Mouse (Mus musculus): ENCODE data around the gene Olfr157. TPM values are rescaled to one million over a fixed set of nuclear protein-coding genes. Genes with fewer than 3 reads are reported as not detected.
"Not testable (repeated sequence)": the region's sequence is repeated elsewhere in the genome, so short reads cannot be mapped to it uniquely, and the experiment has no call there.

Gene Olfr157
- polyA plus RNA-seq, 1 experiment from 2014 or later = not detected

DNA sequence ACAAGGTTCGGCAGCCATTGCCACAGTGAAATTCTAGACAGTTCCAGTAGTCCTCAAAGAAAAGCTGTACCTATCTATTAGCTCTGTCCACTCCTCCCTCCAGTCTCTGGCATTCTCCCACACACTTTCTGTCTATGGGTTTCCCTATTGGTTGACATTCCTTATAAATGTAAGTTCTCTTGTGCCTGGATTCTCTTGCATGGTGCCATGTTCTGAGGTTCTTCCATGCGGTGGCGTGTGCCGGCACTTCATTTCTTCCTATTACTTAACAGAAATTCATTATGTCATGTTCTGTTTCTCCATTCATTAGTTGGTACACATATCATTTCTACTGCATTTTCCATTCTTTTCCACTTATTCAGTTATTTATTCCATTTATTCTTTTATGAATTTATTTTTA lies 11.2 kb downstream of the Olfr157 start:
- H3K27ac ChIP-seq (ENCODE audit: low read depth, low read length) = no peak overlapping the region
- no peaks in the 10 kb centered on the region for H3K27me3 ChIP-seq (ENCODE audit: control insufficient read depth, insufficient read depth, low read length)
- no peak overlapping the region for H3K4me3 ChIP-seq (ENCODE audit: low read depth, low read length)
- ATAC-seq (ENCODE audit: low FRiP score) (no peak), DNase-seq (ENCODE audit: low spot score, missing footprints) (peak; percentile 74)
- H3K4me1 ChIP-seq (ENCODE audit: control insufficient read depth, insufficient read depth, low read length) = no peaks in the 10 kb centered on the region
- WGBS = 96% methylated on average over 4 of the region's 4 CpGs
- H3K9me3 ChIP-seq (ENCODE audit: control insufficient read depth, low read length) = no peaks in the 10 kb centered on the region
- H3K4me2 ChIP-seq = no peak overlapping the region
- H3K36me3 ChIP-seq (ENCODE audit: control insufficient read depth, insufficient read depth, low read length) = no peaks in the 10 kb centered on the region
- H3K9ac ChIP-seq (ENCODE audit: low read length) = no peak overlapping the region

DNA sequence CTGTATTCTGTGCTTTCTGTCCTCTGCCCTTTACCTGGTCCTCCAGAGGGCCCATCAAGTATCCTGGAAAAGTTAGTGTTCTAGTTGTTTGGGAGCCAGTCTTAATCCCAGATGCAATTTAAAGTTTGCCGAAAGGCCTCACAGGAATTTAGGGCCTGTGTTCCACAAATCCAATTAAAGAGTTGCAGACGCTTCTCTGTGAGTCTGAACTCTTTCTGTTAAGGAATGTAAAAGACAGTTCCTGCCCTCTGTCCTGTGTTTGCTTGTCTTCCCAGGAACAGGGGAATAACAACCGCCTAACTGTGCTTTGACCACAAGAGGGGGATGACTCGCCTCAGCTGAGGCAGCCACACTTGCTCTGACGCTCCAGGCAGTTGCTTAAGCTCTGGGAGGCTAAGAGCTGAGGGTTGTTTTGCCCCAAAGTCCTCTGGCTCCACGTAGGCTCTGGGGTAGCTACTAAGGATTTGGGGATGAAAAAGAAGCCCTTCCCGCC lies 16.1 kb downstream of the Olfr157 start, which contains the start of gene Olfr156:
Gene Olfr156 (minus strand): TSS at position 51 of the 493 bp plus-strand sequence.
- DNase-seq (ENCODE audit: low spot score, missing footprints) (peak; percentile 80), ATAC-seq (ENCODE audit: low FRiP score) (no peak)
- Histone ChIP-seq H3K27me3 (ENCODE audit: control insufficient read depth, insufficient read depth, low read length) (no peaks in the 10 kb centered on the region), H3K27ac (ENCODE audit: low read depth, low read length) (no peak within 1 kb of the TSS), H3K4me2 (no peak within 1 kb of the TSS), H3K4me1 (ENCODE audit: control insufficient read depth, insufficient read depth, low read length) (no peaks in the 10 kb centered on the region), H3K9me3 (ENCODE audit: control insufficient read depth, low read length) (no peaks in the 10 kb centered on the region), H3K9ac (ENCODE audit: low read length) (no peak within 1 kb of the TSS), H3K4me3 (ENCODE audit: low read depth, low read length) (no peak within 1 kb of the TSS), H3K36me3 (ENCODE audit: control insufficient read depth, insufficient read depth, low read length) (no peaks in the 10 kb centered on the region)
- 12% methylated on average over 7 of the region's 7 CpGs for WGBS

DNA sequence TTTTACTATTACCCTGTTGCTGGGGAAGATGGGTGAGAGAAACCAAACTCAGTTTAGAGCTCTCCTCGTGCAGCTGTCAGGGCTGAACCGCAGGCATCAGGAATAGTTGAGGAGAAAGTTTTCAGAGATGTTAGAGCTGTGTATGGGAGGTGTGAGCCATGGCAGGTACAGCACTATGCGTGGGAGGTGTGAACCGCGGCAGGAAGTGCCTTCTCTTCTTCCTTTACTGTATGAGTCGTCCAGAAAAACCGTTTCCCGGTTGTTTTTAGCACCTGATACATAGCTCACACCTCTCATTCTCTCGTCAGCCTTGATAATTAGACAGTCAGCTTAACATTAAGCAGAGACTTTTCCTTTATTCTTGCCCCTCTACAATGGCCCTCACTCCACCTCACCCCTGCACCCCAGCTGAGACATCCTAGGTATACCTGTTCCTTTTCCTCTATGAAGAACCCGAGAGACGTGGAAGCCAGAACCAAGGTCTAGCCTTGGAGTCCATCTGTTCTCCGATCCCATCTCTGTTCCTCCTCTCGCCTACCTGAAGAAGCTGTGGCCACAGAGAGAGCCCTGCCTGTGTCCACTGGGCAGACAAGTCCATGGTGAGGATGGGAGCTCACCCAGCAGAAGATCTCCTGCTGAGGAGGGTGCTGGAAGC lies 17.0 kb downstream of the Olfr157 start:
- Histone ChIP-seq H3K36me3 (ENCODE audit: control insufficient read depth, insufficient read depth, low read length) (no peaks in the 10 kb centered on the region), H3K4me1 (ENCODE audit: control insufficient read depth, insufficient read depth, low read length) (no peaks in the 10 kb centered on the region), H3K4me3 (ENCODE audit: low read depth, low read length) (no peak overlapping the region), H3K9ac (ENCODE audit: low read length) (no peak overlapping the region), H3K9me3 (ENCODE audit: control insufficient read depth, low read length) (no peaks in the 10 kb centered on the region), H3K27ac (ENCODE audit: low read depth, low read length) (no peak overlapping the region), H3K4me2 (no peak overlapping the region), H3K27me3 (ENCODE audit: control insufficient read depth, insufficient read depth, low read length) (no peaks in the 10 kb centered on the region)
- ATAC-seq (ENCODE audit: low FRiP score) = no peak
- peak; percentile 54 for DNase-seq (ENCODE audit: low spot score, missing footprints)
- 78% methylated on average over 13 of the region's 13 CpGs for WGBS

DNA sequence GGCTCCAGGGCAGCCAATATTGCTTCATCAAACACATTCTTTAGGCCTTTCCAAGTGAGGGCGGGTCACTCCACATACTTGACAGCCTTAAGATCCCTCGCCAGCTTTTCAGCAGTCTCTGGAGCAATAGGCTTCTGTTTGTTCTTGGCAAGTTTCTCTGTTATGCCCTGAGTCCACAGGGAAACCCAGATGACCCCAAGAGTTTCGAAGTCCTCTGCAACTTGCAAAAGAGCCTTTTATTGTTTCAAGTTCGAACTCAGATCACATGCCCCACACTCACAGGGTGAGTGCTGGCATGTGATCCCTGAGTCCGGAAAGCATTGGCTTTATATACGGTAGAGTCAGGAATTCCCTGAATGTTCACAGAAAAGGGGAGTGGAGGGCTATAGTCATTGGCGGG lies 41.1 kb downstream of the Olfr157 start:
- Histone ChIP-seq H3K9ac (ENCODE audit: low read length) (no peak overlapping the region), H3K4me2 (no peak overlapping the region), H3K27me3 (ENCODE audit: control insufficient read depth, insufficient read depth, low read length) (no peaks in the 10 kb centered on the region), H3K9me3 (ENCODE audit: control insufficient read depth, low read length) (no peaks in the 10 kb centered on the region; the same call in 1 of the 2 replicates), H3K4me3 (ENCODE audit: low read depth, low read length) (no peak overlapping the region), H3K27ac (ENCODE audit: low read depth, low read length) (no peak overlapping the region), H3K4me1 (ENCODE audit: control insufficient read depth, insufficient read depth, low read length) (no peaks in the 10 kb centered on the region), H3K36me3 (ENCODE audit: control insufficient read depth, insufficient read depth, low read length) (no peaks in the 10 kb centered on the region)
- DNase-seq (ENCODE audit: low spot score, missing footprints) = no peak
- WGBS = 85% methylated on average over 7 of the region's 7 CpGs
- no peak for ATAC-seq (ENCODE audit: low FRiP score)

DNA sequence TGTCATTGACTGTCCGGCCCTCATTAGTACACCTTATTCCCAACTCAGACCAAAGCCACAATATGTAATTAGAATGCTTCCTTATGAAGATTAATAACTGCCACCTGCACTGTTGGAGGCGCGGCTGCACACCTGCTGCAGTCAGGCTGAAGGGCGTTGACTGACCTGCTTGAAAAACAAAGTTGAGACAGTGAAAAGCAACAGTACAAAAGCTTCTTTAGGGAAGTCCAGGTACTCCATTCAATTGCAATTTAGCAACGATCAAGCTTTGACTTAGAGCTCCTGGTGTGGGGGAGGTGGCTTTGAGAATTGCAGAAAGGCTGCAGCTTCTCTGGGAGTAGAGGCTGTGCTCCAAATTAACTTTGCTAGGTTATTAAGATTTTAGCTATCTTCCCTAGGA lies 44.2 kb downstream of the Olfr157 start:
- H3K27ac ChIP-seq (ENCODE audit: low read depth, low read length); H3K9ac ChIP-seq (ENCODE audit: low read length); H3K36me3 ChIP-seq (ENCODE audit: control insufficient read depth, insufficient read depth, low read length); H3K4me3 ChIP-seq (ENCODE audit: low read depth, low read length); H3K4me2 ChIP-seq; H3K9me3 ChIP-seq (ENCODE audit: control insufficient read depth, low read length); ATAC-seq (ENCODE audit: low FRiP score); H3K27me3 ChIP-seq (ENCODE audit: control insufficient read depth, insufficient read depth, low read length); H3K4me1 ChIP-seq (ENCODE audit: control insufficient read depth, insufficient read depth, low read length); DNase-seq (ENCODE audit: low spot score, missing footprints): not testable (repeated sequence)
- WGBS = 83% methylated on average over 5 of the region's 5 CpGs

DNA sequence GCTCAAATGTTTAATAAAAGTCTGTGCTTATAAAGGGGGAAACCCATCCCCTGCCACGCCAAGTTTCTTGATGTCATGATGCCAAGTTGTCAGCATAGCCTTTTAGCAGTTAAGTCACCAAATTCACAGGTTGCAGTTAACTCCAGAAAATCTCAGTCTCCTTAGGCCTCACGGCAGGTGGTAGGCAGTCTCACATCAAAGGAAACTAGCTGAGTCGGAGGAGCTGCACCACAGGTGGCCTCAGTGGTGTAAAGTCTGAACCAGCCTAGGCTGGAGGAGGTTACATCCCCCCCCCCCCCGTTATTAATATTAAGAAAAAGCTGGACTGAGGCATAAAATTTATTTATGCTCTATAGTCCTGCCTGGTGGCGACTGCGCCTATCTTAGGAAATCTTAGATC lies 44.7 kb downstream of the Olfr157 start:
- Histone ChIP-seq H3K9ac (ENCODE audit: low read length) (no peak overlapping the region), H3K9me3 (ENCODE audit: control insufficient read depth, low read length) (no peaks in the 10 kb centered on the region), H3K4me2 (no peak overlapping the region), H3K27ac (ENCODE audit: low read depth, low read length) (no peak overlapping the region), H3K4me1 (ENCODE audit: control insufficient read depth, insufficient read depth, low read length) (no peaks in the 10 kb centered on the region), H3K36me3 (ENCODE audit: control insufficient read depth, insufficient read depth, low read length) (no peaks in the 10 kb centered on the region), H3K27me3 (ENCODE audit: control insufficient read depth, insufficient read depth, low read length) (no peaks in the 10 kb centered on the region), H3K4me3 (ENCODE audit: low read depth, low read length) (no peak overlapping the region)
- ATAC-seq (ENCODE audit: low FRiP score) (no peak), DNase-seq (ENCODE audit: low spot score, missing footprints) (no peak)
- 77% methylated on average over 6 of the region's 6 CpGs for WGBS

Other genes starting within 250 kb of the Olfr157 start
- 14.0 and 15.5 TPM in 2 replicates for gene Npr2, start 208.3 kb downstream of the Olfr157 start, polyA plus RNA-seq (2014; fragmentation: Nextera tagmentation; extraction: Ambion mirVana)
- gene Spag8, start 186.6 kb downstream of the Olfr157 start, polyA plus RNA-seq (2014; fragmentation: Nextera tagmentation; extraction: Ambion mirVana) = 2.9 and 3.4 TPM in 2 replicates
- gene Hint2, start 183.7 kb downstream of the Olfr157 start, polyA plus RNA-seq (2014; fragmentation: Nextera tagmentation; extraction: Ambion mirVana) = 70.0 and 72.9 TPM in 2 replicates
- gene Tmem8b, start 171.2 kb downstream of the Olfr157 start, polyA plus RNA-seq (2014; fragmentation: Nextera tagmentation; extraction: Ambion mirVana) = 4.4 and 4.5 TPM in 2 replicates
- 2.4 and 2.5 TPM in 2 replicates for gene Fam221b, start 171.1 kb downstream of the Olfr157 start, polyA plus RNA-seq (2014; fragmentation: Nextera tagmentation; extraction: Ambion mirVana)
- gene Olfr70, start 139.4 kb downstream of the Olfr157 start, polyA plus RNA-seq (2014; fragmentation: Nextera tagmentation; extraction: Ambion mirVana) = not detected in 2 replicates
- not detected in 2 replicates for gene Olfr71, start 129.9 kb downstream of the Olfr157 start, polyA plus RNA-seq (2014; fragmentation: Nextera tagmentation; extraction: Ambion mirVana)
- gene Hrct1, start 113.0 kb downstream of the Olfr157 start, polyA plus RNA-seq (2014; fragmentation: Nextera tagmentation; extraction: Ambion mirVana) = 0.11 and 0.25 TPM in 2 replicates
- gene Spaar, start 110.2 kb downstream of the Olfr157 start, polyA plus RNA-seq (2014; fragmentation: Nextera tagmentation; extraction: Ambion mirVana) = 0.04 TPM in 1 of 2 replicates, not detected in the other
- not detected in 2 replicates for gene Olfr159, start 69.2 kb downstream of the Olfr157 start, polyA plus RNA-seq (2014; fragmentation: Nextera tagmentation; extraction: Ambion mirVana)
- gene Olfr156, start 16.3 kb downstream of the Olfr157 start, polyA plus RNA-seq (2014; fragmentation: Nextera tagmentation; extraction: Ambion mirVana) = not detected in 2 replicates
- not detected in 2 replicates for gene Olfr155, start 11.4 kb upstream of the Olfr157 start, polyA plus RNA-seq (2014; fragmentation: Nextera tagmentation; extraction: Ambion mirVana)
- gene Reck, start 35.3 kb upstream of the Olfr157 start, polyA plus RNA-seq (2014; fragmentation: Nextera tagmentation; extraction: Ambion mirVana) = 11.9 and 13.6 TPM in 2 replicates
- 82.7 and 89.5 TPM in 2 replicates for gene Glipr2, start 117.2 kb upstream of the Olfr157 start, polyA plus RNA-seq (2014; fragmentation: Nextera tagmentation; extraction: Ambion mirVana)
- gene Ccin, start 143.3 kb upstream of the Olfr157 start, polyA plus RNA-seq (2014; fragmentation: Nextera tagmentation; extraction: Ambion mirVana) = not detected in 2 replicates
- gene Clta, start 164.3 kb upstream of the Olfr157 start, polyA plus RNA-seq (2014; fragmentation: Nextera tagmentation; extraction: Ambion mirVana) = 226 and 236 TPM in 2 replicates
- 15.1 and 18.1 TPM in 2 replicates for gene Gne, start 244.0 kb upstream of the Olfr157 start, polyA plus RNA-seq (2014; fragmentation: Nextera tagmentation; extraction: Ambion mirVana)